Mouse (Mus musculus): Measurements from ENCODE around the gene Nufip2. TPM values are rescaled to one million over a fixed set of nuclear protein-coding genes. Genes with fewer than 3 reads are reported as not detected.

The Nufip2 gene
- polyA plus RNA-seq, 1 experiment, result 40.8 TPM

- Histone ChIP-seq H3K27ac (ENCODE audit: insufficient read depth, low read depth, low read length) (no peak overlapping the region), H3K4me1 (ENCODE audit: control insufficient read depth, insufficient read depth, low read length) (no peaks in the 10 kb centered on the region), H3K4me3 (ENCODE audit: insufficient read depth, low read length) (no peak overlapping the region)
- TF ChIP-seq POLR2A (IDR thresholded peaks at IDR 0.05; ENCODE audit: borderline replicate concordance, low read depth, low read length), result no peak
- TF ChIP-seq CTCF (IDR thresholded peaks at IDR 0.05; ENCODE audit: low read depth, low read length), result no peak
Observed at GRCm38 (mm10) chr11:77672746-77673145, 13.2 kb upstream of the Nufip2 start.

GRCm38 (mm10) chr11:77673428-77673991, 12.4 kb upstream of the Nufip2 start:
- Histone ChIP-seq H3K4me3 (ENCODE audit: insufficient read depth, low read length) (no peak overlapping the region), H3K27ac (ENCODE audit: insufficient read depth, low read depth, low read length) (no peak overlapping the region), H3K4me1 (ENCODE audit: control insufficient read depth, insufficient read depth, low read length) (no peaks in the 10 kb centered on the region)
- no peak for TF ChIP-seq CTCF (IDR thresholded peaks at IDR 0.05; ENCODE audit: low read depth, low read length)
- TF ChIP-seq POLR2A (IDR thresholded peaks at IDR 0.05; ENCODE audit: borderline replicate concordance, low read depth, low read length), result no peak

- Histone ChIP-seq H3K27ac (ENCODE audit: insufficient read depth, low read depth, low read length) (no peak overlapping the region), H3K4me3 (ENCODE audit: insufficient read depth, low read length) (no peak overlapping the region), H3K4me1 (ENCODE audit: control insufficient read depth, insufficient read depth, low read length) (peaks cover 15% of the 10 kb centered on the region)
- TF ChIP-seq CTCF (IDR thresholded peaks at IDR 0.05; ENCODE audit: low read depth, low read length) (no peak), POLR2A (IDR thresholded peaks at IDR 0.05; ENCODE audit: borderline replicate concordance, low read depth, low read length) (no peak)
Observed at GRCm38 (mm10) chr11:77680018-77680417, 5.9 kb upstream of the Nufip2 start.

- H3K27ac ChIP-seq (ENCODE audit: insufficient read depth, low read depth, low read length), result no peak overlapping the region
Observed at GRCm38 (mm10) chr11:77684896-77685295, 1.1 kb upstream of the Nufip2 start.

GRCm38 (mm10) chr11:77686346-77686840, 438 bp downstream of the Nufip2 start:
- Histone ChIP-seq H3K27ac (ENCODE audit: insufficient read depth, low read depth, low read length) (peak overlapping the region; percentile 89), H3K4me3 (ENCODE audit: insufficient read depth, low read length) (peak overlapping the region; percentile 98), H3K4me1 (ENCODE audit: control insufficient read depth, insufficient read depth, low read length) (peaks cover 10% of the 10 kb centered on the region)
- TF ChIP-seq POLR2A (IDR thresholded peaks at IDR 0.05; ENCODE audit: borderline replicate concordance, low read depth, low read length) (no peak), CTCF (IDR thresholded peaks at IDR 0.05; ENCODE audit: low read depth, low read length) (no peak)

More at GRCm38 (mm10) chr11:77684896-77685295, 1.1 kb upstream of the Nufip2 start:
- no peak for TF ChIP-seq POLR2A (IDR thresholded peaks at IDR 0.05; ENCODE audit: borderline replicate concordance, low read depth, low read length)
- TF ChIP-seq CTCF (IDR thresholded peaks at IDR 0.05; ENCODE audit: low read depth, low read length), result no peak
- H3K4me1 ChIP-seq (ENCODE audit: control insufficient read depth, insufficient read depth, low read length), result peaks cover 14% of the 10 kb centered on the region
- no peak overlapping the region for H3K4me3 ChIP-seq (ENCODE audit: insufficient read depth, low read length)

- peak overlapping the region; percentile 98 for H3K4me3 ChIP-seq (ENCODE audit: insufficient read depth, low read length)
- TF ChIP-seq CTCF (IDR thresholded peaks at IDR 0.05; ENCODE audit: low read depth, low read length), result no peak
- TF ChIP-seq POLR2A (IDR thresholded peaks at IDR 0.05; ENCODE audit: borderline replicate concordance, low read depth, low read length), result no peak
- H3K4me1 ChIP-seq (ENCODE audit: control insufficient read depth, insufficient read depth, low read length), result peaks cover 10% of the 10 kb centered on the region
- H3K27ac ChIP-seq (ENCODE audit: insufficient read depth, low read depth, low read length), result peak overlapping the region; percentile 90
Observed at GRCm38 (mm10) chr11:77686841-77687540, 1.0 kb downstream of the Nufip2 start.

GRCm38 (mm10) chr11:77687541-77688131, 1.7 kb downstream of the Nufip2 start:
- peak overlapping the region; percentile 98 for H3K4me3 ChIP-seq (ENCODE audit: insufficient read depth, low read length)
- peaks cover 13% of the 10 kb centered on the region for H3K4me1 ChIP-seq (ENCODE audit: control insufficient read depth, insufficient read depth, low read length)
- peak overlapping the region; percentile 90 for H3K27ac ChIP-seq (ENCODE audit: insufficient read depth, low read depth, low read length)
- no peak for TF ChIP-seq CTCF (IDR thresholded peaks at IDR 0.05; ENCODE audit: low read depth, low read length)
- TF ChIP-seq POLR2A (IDR thresholded peaks at IDR 0.05; ENCODE audit: borderline replicate concordance, low read depth, low read length), result no peak

- Histone ChIP-seq H3K4me1 (ENCODE audit: control insufficient read depth, insufficient read depth, low read length) (peaks cover 24% of the 10 kb centered on the region), H3K4me3 (ENCODE audit: insufficient read depth, low read length) (peak overlapping the region; percentile 14; the same call in 1 of the 2 replicates), H3K27ac (ENCODE audit: insufficient read depth, low read depth, low read length) (no peak overlapping the region)
- no peak for TF ChIP-seq CTCF (IDR thresholded peaks at IDR 0.05; ENCODE audit: low read depth, low read length)
- no peak for TF ChIP-seq POLR2A (IDR thresholded peaks at IDR 0.05; ENCODE audit: borderline replicate concordance, low read depth, low read length)
Observed at GRCm38 (mm10) chr11:77693026-77693425, 7.1 kb downstream of the Nufip2 start.

GRCm38 (mm10) chr11:77697232-77697631, 11.3 kb downstream of the Nufip2 start:
- Histone ChIP-seq H3K27ac (ENCODE audit: insufficient read depth, low read depth, low read length) (no peak overlapping the region), H3K4me1 (ENCODE audit: control insufficient read depth, insufficient read depth, low read length) (peaks cover 15% of the 10 kb centered on the region), H3K4me3 (ENCODE audit: insufficient read depth, low read length) (no peak overlapping the region)
- TF ChIP-seq CTCF (IDR thresholded peaks at IDR 0.05; ENCODE audit: low read depth, low read length), result no peak

GRCm38 (mm10) chr11:77705920-77706319, 20.0 kb downstream of the Nufip2 start:
- Histone ChIP-seq H3K27ac (ENCODE audit: insufficient read depth, low read depth, low read length) (no peak overlapping the region), H3K4me1 (ENCODE audit: control insufficient read depth, insufficient read depth, low read length) (no peaks in the 10 kb centered on the region), H3K4me3 (ENCODE audit: insufficient read depth, low read length) (no peak overlapping the region)
- no peak for TF ChIP-seq POLR2A (IDR thresholded peaks at IDR 0.05; ENCODE audit: borderline replicate concordance, low read depth, low read length)
- TF ChIP-seq CTCF (IDR thresholded peaks at IDR 0.05; ENCODE audit: low read depth, low read length), result no peak
